In genomic region chr12:78911707-78912417, GRCm38 (mm10) we compare ENCODE assay signal across 9 mouse cellular contexts. TPM values are rescaled to one million over a fixed set of nuclear protein-coding genes. Genes with fewer than 3 reads are reported as not detected.
DNase-seq lines count a peak whose midpoint lies in the region; ATAC-seq and TF ChIP-seq lines count a peak whose summit lies in the region.
"Had no signal": no experiment of that assay in that cellular context is flagged by ENCODE, and none has a peak within 500 bp of the region (broad histone marks: within the 10 kb centered on the region; RNA-seq: fewer than 3 reads in every experiment).

No protein-coding gene starts in this region.

- peaks cover 23% of the 10 kb centered on the region for H3K9me3 ChIP-seq in G1E (replicated peaks)
- H3K9me3 ChIP-seq in hindbrain, embryonic 15.5 days = no peaks in the 10 kb centered on the region
- H3K9me3 ChIP-seq in liver, embryonic 12.5 days (replicated peaks) = peaks cover 7% of the 10 kb centered on the region
- H3K9me3 ChIP-seq in midbrain, postnatal 0 days (ENCODE audit: low read length) = no peaks in the 10 kb centered on the region

- no peak for TF ChIP-seq CTCF in G1E (IDR thresholded peaks at IDR 0.05; ENCODE audit: low read depth, low read length)
- TF ChIP-seq CTCF in brain, embryonic 14.5 days (IDR thresholded peaks at IDR 0.05; ENCODE audit: borderline replicate concordance, extremely low read depth, insufficient read depth, insufficient read length) = no peak
- TF ChIP-seq CTCF in midbrain, postnatal 0 days (IDR thresholded peaks at IDR 0.05) = no peak

- no peaks in the 10 kb centered on the region for H3K36me3 ChIP-seq in G1E (replicated peaks)
- H3K36me3 ChIP-seq in hindbrain, embryonic 15.5 days = no peaks in the 10 kb centered on the region
- H3K36me3 ChIP-seq in liver, embryonic 12.5 days = no peaks in the 10 kb centered on the region
- no peaks in the 10 kb centered on the region for H3K36me3 ChIP-seq in midbrain, postnatal 0 days (ENCODE audit: insufficient read depth, low read length)

- H3K9ac ChIP-seq in hindbrain, embryonic 15.5 days = no peak overlapping the region
- peak overlapping the region; percentile 81 for H3K9ac ChIP-seq in liver, embryonic 12.5 days
- no peak overlapping the region for H3K9ac ChIP-seq in midbrain, postnatal 0 days (replicated peaks; ENCODE audit: low read length, poor library complexity, severe bottlenecking)

- peak overlapping the region; percentile 51 for H3K4me2 ChIP-seq in hindbrain, embryonic 15.5 days
- H3K4me2 ChIP-seq in liver, embryonic 12.5 days = peak overlapping the region; percentile 84
- H3K4me2 ChIP-seq in midbrain, postnatal 0 days (ENCODE audit: low read depth, low read length, poor library complexity, severe bottlenecking) = peak overlapping the region; percentile 51

- peak; percentile 5; the same call in 1 of the 2 replicates for ATAC-seq in G1E (ENCODE audit: extremely low read depth, insufficient number of reproducible peaks, low FRiP score, poor library complexity, severe bottlenecking)
- ATAC-seq in hindbrain, embryonic 15.5 days (ENCODE audit: low FRiP score, low read depth) = no peak
- ATAC-seq in liver, embryonic 12.5 days = peak; percentile 76
- ATAC-seq in midbrain, postnatal 0 days (ENCODE audit: low FRiP score) = no peak

- peaks cover under 1% of the 10 kb centered on the region; the same call in 1 of the 2 replicates for H3K27me3 ChIP-seq in G1E (ENCODE audit: insufficient read depth, low read length)
- H3K27me3 ChIP-seq in hindbrain, embryonic 15.5 days = peaks cover 59% of the 10 kb centered on the region
- peaks cover 23% of the 10 kb centered on the region for H3K27me3 ChIP-seq in liver, embryonic 12.5 days (replicated peaks)
- peaks cover 27% of the 10 kb centered on the region; the same call in 1 of the 2 replicates for H3K27me3 ChIP-seq in midbrain, postnatal 0 days (ENCODE audit: insufficient read depth, low read length)

- H3K4me3 ChIP-seq in G1E (ENCODE audit: low read depth, low read length) = peak overlapping the region; percentile 68
- H3K4me3 ChIP-seq in hindbrain, embryonic 15.5 days = peak overlapping the region; percentile 30
- H3K4me3 ChIP-seq in liver, embryonic 12.5 days = peak overlapping the region; percentile 66
- peak overlapping the region; percentile 26 for H3K4me3 ChIP-seq in midbrain, postnatal 0 days (ENCODE audit: low read depth, low read length)

- H3K27ac ChIP-seq in hindbrain, embryonic 15.5 days (replicated peaks) = no peak overlapping the region
- peak overlapping the region; percentile 98 for H3K27ac ChIP-seq in liver, embryonic 12.5 days
- H3K27ac ChIP-seq in midbrain, postnatal 0 days (ENCODE audit: low read depth, low read length) = no peak overlapping the region

- DNase-seq in G1E (ENCODE audit: low spot score) = peak; percentile 76
- peak; percentile 34 for DNase-seq in brain, embryonic 14.5 days (ENCODE audit: low read depth)
- DNase-seq in gastrocnemius, adult 18-20 months (ENCODE audit: low spot score) = peak; percentile 28
- no peak for DNase-seq in midbrain, postnatal 0 days (ENCODE audit: low spot score)
- peak; percentile 60 to 62 for DNase-seq in urinary bladder, postnatal 36 days (ENCODE audit: low spot score in 2 of 2)
- DNase-seq in cerebellum, postnatal 4 days (ENCODE audit: low spot score in 2 of 2) = no peak

- no peak for TF ChIP-seq POLR2A in brain, embryonic 14.5 days (IDR thresholded peaks at IDR 0.05; ENCODE audit: borderline replicate concordance, extremely low read depth, insufficient read depth, insufficient read length, poor library complexity, severe bottlenecking)

- peaks cover 45% of the 10 kb centered on the region for H3K4me1 ChIP-seq in G1E (ENCODE audit: insufficient read depth, low read depth, low read length)
- peaks cover 16% of the 10 kb centered on the region for H3K4me1 ChIP-seq in hindbrain, embryonic 15.5 days (replicated peaks)
- peaks cover 94% of the 10 kb centered on the region for H3K4me1 ChIP-seq in liver, embryonic 12.5 days
- H3K4me1 ChIP-seq in midbrain, postnatal 0 days (ENCODE audit: insufficient read depth, low read length) = 0 out of 2 replicates have a peak, but pooled peaks cover 4% of the 10 kb centered on the region

- 2% methylated on average over 37 of the region's 37 CpGs for WGBS in hindbrain, embryonic 15.5 days
- 2% methylated on average over 37 of the region's 37 CpGs for WGBS in liver, embryonic 12.5 days (ENCODE audit: insufficient replicate concordance)
- 2% methylated on average over 37 of the region's 37 CpGs for WGBS in midbrain, postnatal 0 days

RNA-seq across cellular contexts. Expression of gene Plek2, which starts 5.1 kb away (rescaled TPM):
- not detected in 2 replicates for total RNA-seq in G1E (2014; fragmentation: Nextera tagmentation)
- total RNA-seq in G1E (2017) = not detected in 2 replicates
- polyA plus RNA-seq in G1E (2012) = not detected in 2 replicates
- polyA plus RNA-seq in brain, embryonic 14.5 days (2012; rRNA removed) = 0.53 and 0.62 TPM in 2 replicates
- under 1 TPM in 1 of 2 experiments, not detected in 1; 0.14 TPM for total RNA-seq in gastrocnemius, adult 18-20 months (2021)
- 1.7 and 1.8 TPM in 2 replicates for polyA plus RNA-seq in hindbrain, embryonic 15.5 days (2015; fragmentation: Nextera tagmentation; extraction: Ambion mirVana)
- 53.6 and 55.0 TPM in 2 replicates for polyA plus RNA-seq in liver, embryonic 12.5 days (2016; fragmentation: Nextera tagmentation; extraction: Ambion mirVana)
- 2.0 and 3.8 TPM in 2 replicates for total RNA-seq in midbrain, postnatal 0 days (2014; rRNA removed)
- polyA plus RNA-seq in midbrain, postnatal 0 days (2015; fragmentation: Nextera tagmentation; extraction: Ambion mirVana) = 3.2 and 4.0 TPM in 2 replicates
- total RNA-seq: gastrocnemius, adult 8-10 months had no signal

RNA-seq across cellular contexts. Expression of gene Eif2s1, which starts 50.2 kb away (rescaled TPM):
- 332 and 357 TPM in 2 replicates for total RNA-seq in G1E (2014; fragmentation: Nextera tagmentation)
- total RNA-seq in G1E (2017) = 191 and 198 TPM in 2 replicates
- 43.4 and 52.3 TPM in 2 replicates for polyA plus RNA-seq in G1E (2012)
- polyA plus RNA-seq in brain, embryonic 14.5 days (2012; rRNA removed) = 48.4 and 50.7 TPM in 2 replicates
- 10 to 100 TPM; 37.1 to 42.4 TPM for total RNA-seq in gastrocnemius, adult 18-20 months (2021)
- polyA plus RNA-seq in hindbrain, embryonic 15.5 days (2015; fragmentation: Nextera tagmentation; extraction: Ambion mirVana) = 143 and 146 TPM in 2 replicates
- polyA plus RNA-seq in liver, embryonic 12.5 days (2016; fragmentation: Nextera tagmentation; extraction: Ambion mirVana) = 266 and 283 TPM in 2 replicates
- 35.1 and 47.0 TPM in 2 replicates for total RNA-seq in midbrain, postnatal 0 days (2014; rRNA removed)
- polyA plus RNA-seq in midbrain, postnatal 0 days (2015; fragmentation: Nextera tagmentation; extraction: Ambion mirVana) = 80.5 and 86.3 TPM in 2 replicates

RNA-seq across cellular contexts. Expression of gene Atp6v1d, which starts 50.4 kb away (rescaled TPM):
- total RNA-seq in G1E (2014; fragmentation: Nextera tagmentation) (114 and 119 TPM in 2 replicates), G1E (2017) (140 and 149 TPM in 2 replicates)
- polyA plus RNA-seq in G1E (2012) = 7.1 and 10.0 TPM in 2 replicates
- 75.5 and 78.7 TPM in 2 replicates for polyA plus RNA-seq in brain, embryonic 14.5 days (2012; rRNA removed)
- total RNA-seq in gastrocnemius, adult 18-20 months (2021) = 10 to 100 TPM; 64.3 to 67.3 TPM
- polyA plus RNA-seq in hindbrain, embryonic 15.5 days (2015; fragmentation: Nextera tagmentation; extraction: Ambion mirVana) = 118 and 119 TPM in 2 replicates
- 37.2 and 37.4 TPM in 2 replicates for polyA plus RNA-seq in liver, embryonic 12.5 days (2016; fragmentation: Nextera tagmentation; extraction: Ambion mirVana)
- 48.1 and 86.9 TPM in 2 replicates for total RNA-seq in midbrain, postnatal 0 days (2014; rRNA removed)
- 197 TPM in 2 replicates for polyA plus RNA-seq in midbrain, postnatal 0 days (2015; fragmentation: Nextera tagmentation; extraction: Ambion mirVana)

Comparison
In these comparisons a context has a peak if more than half of its experiments do, and no peak if none do; other contexts are left out.
1. ATAC-seq: peak in G1E (single experiment) and liver, embryonic 12.5 days (single experiment); none in hindbrain, embryonic 15.5 days (single experiment) and midbrain, postnatal 0 days (single experiment).
2. DNase-seq: peak in G1E (single experiment), brain, embryonic 14.5 days (single experiment), gastrocnemius, adult 18-20 months (single experiment) and urinary bladder, postnatal 36 days (2 of 2); none in midbrain, postnatal 0 days (single experiment) and cerebellum, postnatal 4 days (0 of 2).
3. RNA of gene Plek2, which starts 5.1 kb away (polyA plus RNA-seq): 53.6 to 55.0 TPM in liver, embryonic 12.5 days; 3.2 to 4.0 TPM in midbrain, postnatal 0 days, 1.7 to 1.8 TPM in hindbrain, embryonic 15.5 days, 0.53 to 0.62 TPM in brain, embryonic 14.5 days and not detected in G1E; every median in the first group is over 10 times any median in the second.
4. Peak in every context shown above with its lines, with median percentiles within 50 percentile points of each other: H3K4me3 ChIP-seq and H3K4me2 ChIP-seq.